Mouse (Mus musculus) ES-E14 (cell line): ENCODE data around the gene Snrpb2.

Experiments
- CHD2 ChIP-seq: IDR thresholded peaks from 2 replicates; pipeline ENCODE4 v1.6.1; 2014; ENCODE audit warnings: mild to moderate bottlenecking, low read depth, low read length, inconsistent platforms
- ZC3H11A ChIP-seq: IDR thresholded peaks from 2 replicates; pipeline ENCODE4 v1.6.1; 2012; ENCODE audit warnings: low read depth, mild to moderate bottlenecking, inconsistent platforms, low read length, borderline replicate concordance

GRCm38 (mm10) chr2:143031283-143031682, 31.6 kb upstream of the Snrpb2 start:
- no peak for TF ChIP-seq ZC3H11A
- TF ChIP-seq CHD2, result no peak
